ENCODE assay signal across 8 mouse cellular contexts in genomic region chr13:29983037-29983436, GRCm38 (mm10). TPM values are rescaled to one million over a fixed set of nuclear protein-coding genes. Genes with fewer than 3 reads are reported as not detected.
A peak's percentile ranks its signal among the peaks of the same experiment; 100 is the strongest.
DNase-seq lines count a peak whose midpoint lies in the region; ATAC-seq lines count a peak whose summit lies in the region.

No protein-coding gene starts in this region.

- H3K4me1 ChIP-seq in forebrain, embryonic 16.5 days (replicated peaks; ENCODE audit: control insufficient read depth, insufficient read depth, low read length), result peaks cover 18% of the 10 kb centered on the region
- H3K4me1 ChIP-seq in midbrain, embryonic 15.5 days, result peaks cover 24% of the 10 kb centered on the region

- DNase-seq in left cerebral cortex, postnatal 14 days (ENCODE audit: low spot score in 2 of 2), result peak; percentile 37 to 41
- DNase-seq in left cerebral cortex, adult 18-20 months (ENCODE audit: low spot score in 2 of 2), result no peak
- peak; percentile 19 for DNase-seq in adipocyte (ENCODE audit: low spot score)
- peak; percentile 41 for DNase-seq in kidney, postnatal 14 days
- peak; percentile 77 for DNase-seq in thymus, postnatal 4 days
- DNase-seq in adrenal gland, adult 18-20 months (ENCODE audit: low spot score in 2 of 2), result no peak

- H3K4me2 ChIP-seq in forebrain, embryonic 16.5 days (ENCODE audit: low read length), result peak overlapping the region; percentile 100
- peak overlapping the region; percentile 100 for H3K4me2 ChIP-seq in midbrain, embryonic 15.5 days

- peak overlapping the region; percentile 87 for H3K9ac ChIP-seq in forebrain, embryonic 16.5 days (replicated peaks; ENCODE audit: low read depth, low read length)
- peak overlapping the region; percentile 92 for H3K9ac ChIP-seq in midbrain, embryonic 15.5 days

- H3K27me3 ChIP-seq in forebrain, embryonic 16.5 days (replicated peaks; ENCODE audit: control insufficient read depth, insufficient read depth, low read length), result no peaks in the 10 kb centered on the region
- no peaks in the 10 kb centered on the region for H3K27me3 ChIP-seq in midbrain, embryonic 15.5 days (replicated peaks)

- WGBS in forebrain, embryonic 16.5 days, result 12% methylated on average over 6 of the region's 6 CpGs
- WGBS in midbrain, embryonic 15.5 days, result 24% methylated on average over 6 of the region's 6 CpGs

- peak overlapping the region; percentile 91 for H3K4me3 ChIP-seq in forebrain, embryonic 16.5 days (replicated peaks; ENCODE audit: low read length)
- H3K4me3 ChIP-seq in midbrain, embryonic 15.5 days, result peak overlapping the region; percentile 97

- intact Hi-C loops in left cerebral cortex, postnatal 14 days (cut with DNase I), result loop anchor here (5.0 to 10.0 kb wide), 3 partner anchors 66 to 272 kb away; partner anchors contain the start of gene Cdkal1

- no peak for ATAC-seq in forebrain, embryonic 16.5 days
- no peak for ATAC-seq in midbrain, embryonic 15.5 days (replicated peaks)

- no peaks in the 10 kb centered on the region for H3K36me3 ChIP-seq in forebrain, embryonic 16.5 days (ENCODE audit: control insufficient read depth, insufficient read depth)
- H3K36me3 ChIP-seq in midbrain, embryonic 15.5 days (replicated peaks), result no peaks in the 10 kb centered on the region

- H3K9me3 ChIP-seq in forebrain, embryonic 16.5 days (ENCODE audit: control insufficient read depth, low read length), result no peaks in the 10 kb centered on the region
- no peaks in the 10 kb centered on the region for H3K9me3 ChIP-seq in midbrain, embryonic 15.5 days

- no peak overlapping the region for H3K27ac ChIP-seq in forebrain, embryonic 16.5 days (ENCODE audit: low read length)
- H3K27ac ChIP-seq in midbrain, embryonic 15.5 days, result 0 out of 2 replicates have a peak overlapping the region, but pooled peaks have one; percentile 83

RNA-seq across cellular contexts. Expression of gene E2f3, which starts 2.8 kb away (rescaled TPM):
- 10 to 100 TPM; 18.7 to 19.2 TPM for total RNA-seq in left cerebral cortex, postnatal 14 days (2021)
- 10 to 100 TPM; 19.0 to 20.4 TPM for total RNA-seq in left cerebral cortex, adult 18-20 months (2021)
- 6.9 and 7.3 TPM in 2 replicates for polyA plus RNA-seq in forebrain, embryonic 16.5 days (2015; fragmentation: Nextera tagmentation; extraction: Ambion mirVana)
- polyA plus RNA-seq in midbrain, embryonic 15.5 days (2015; fragmentation: Nextera tagmentation; extraction: Ambion mirVana), result 4.7 and 4.9 TPM in 2 replicates
- total RNA-seq in adrenal gland, adult 18-20 months (2021), result 10 to 100 TPM in 1 of 2 experiments, 1 to 10 TPM in 1; 6.7 to 10.6 TPM

Comparison
In these comparisons a context has a peak if more than half of its experiments do, and no peak if none do; other contexts are left out.
1. DNase-seq: peak in left cerebral cortex, postnatal 14 days (2 of 2), adipocyte (single experiment), kidney, postnatal 14 days (single experiment) and thymus, postnatal 4 days (single experiment); none in left cerebral cortex, adult 18-20 months (0 of 2) and adrenal gland, adult 18-20 months (0 of 2).